Mouse (Mus musculus): ENCODE data around the gene Foxp2. TPM values are rescaled to one million over a fixed set of nuclear protein-coding genes. Genes with fewer than 3 reads are reported as not detected.

The Foxp2 gene
- total RNA-seq, 2 experiments from 2014 or later = not detected

DNA sequence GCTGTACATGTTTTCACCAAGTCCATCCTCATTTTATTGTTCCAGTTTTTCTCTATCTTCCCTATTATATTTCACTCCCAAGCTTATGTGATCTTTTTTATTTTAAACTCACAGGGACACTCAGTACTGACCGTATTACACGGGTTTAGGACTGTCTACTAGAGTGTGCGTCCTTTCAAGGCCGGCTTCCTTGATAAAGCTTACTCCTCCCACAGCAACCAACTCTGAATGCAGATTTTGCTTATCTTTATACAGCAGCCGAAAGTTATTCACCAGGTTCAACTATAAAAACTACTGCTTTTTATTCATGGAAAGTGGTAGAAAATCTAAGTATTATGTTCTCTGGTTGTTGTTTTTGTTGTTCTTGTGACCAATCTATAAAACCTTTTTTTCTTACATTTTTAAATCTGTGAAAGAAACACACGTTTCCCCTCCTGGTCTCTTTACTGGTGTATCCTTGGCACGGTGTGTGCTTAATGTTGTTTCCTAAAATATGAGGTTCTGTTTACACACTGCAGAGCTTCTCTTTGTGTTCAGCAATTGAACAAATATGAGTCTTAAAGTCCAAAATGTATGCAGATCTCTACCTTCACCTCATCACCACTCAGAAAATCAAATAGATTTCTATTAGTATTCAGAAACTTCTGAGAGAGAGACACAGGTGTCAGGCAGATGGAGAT, 128.4 kb downstream of the Foxp2 start:
- no peak for ATAC-seq (replicated peaks; ENCODE audit: low FRiP score, poor library complexity, severe bottlenecking)

- ATAC-seq (replicated peaks; ENCODE audit: low FRiP score, poor library complexity, severe bottlenecking) = no peak
Measured at GRCm38 (mm10) chr6:15063246-15063645, 162.1 kb downstream of the Foxp2 start.

DNA sequence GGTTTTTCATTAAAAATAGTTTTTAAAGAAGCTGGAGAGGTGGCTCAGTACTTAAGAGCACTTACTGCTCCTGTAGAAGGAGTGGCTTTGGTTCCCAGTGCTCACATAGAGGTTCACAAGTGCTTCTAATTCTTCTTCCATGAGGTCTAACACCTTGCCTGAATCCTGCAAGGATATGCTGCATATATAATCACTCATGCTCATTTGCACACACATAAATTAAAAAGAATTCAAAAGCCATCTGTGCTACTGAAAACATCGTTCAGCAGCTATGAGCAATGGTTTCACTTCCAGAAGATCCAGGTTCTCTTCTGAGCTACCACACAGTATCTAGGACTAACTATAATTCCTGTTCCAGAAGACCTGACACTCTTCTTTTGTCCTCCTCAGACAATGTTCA, 200.4 kb downstream of the Foxp2 start:
- ATAC-seq (replicated peaks; ENCODE audit: low FRiP score, poor library complexity, severe bottlenecking) = no peak

DNA sequence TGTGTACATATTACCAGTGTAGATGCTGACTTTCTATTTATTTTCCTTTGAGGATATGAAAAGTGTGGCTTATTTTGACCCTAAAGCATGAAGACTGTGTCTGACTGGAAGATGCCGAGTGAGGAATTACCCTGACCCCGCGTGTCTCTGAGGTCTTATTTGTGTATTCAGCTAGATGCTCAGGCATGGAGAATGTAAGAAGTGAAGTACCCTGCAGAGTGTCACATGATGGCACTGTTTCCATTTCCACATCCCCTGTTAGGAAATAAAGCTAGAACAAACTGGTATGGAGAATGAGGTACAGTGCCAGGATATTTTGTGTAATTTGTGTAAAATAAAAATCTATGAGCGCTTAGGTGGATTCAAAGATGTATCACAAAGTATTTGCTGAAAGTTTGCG, 219.8 kb downstream of the Foxp2 start:
- ATAC-seq (replicated peaks; ENCODE audit: low FRiP score, poor library complexity, severe bottlenecking) = no peak

GRCm38 (mm10) chr6:15121339-15121738, 220.2 kb downstream of the Foxp2 start:
- no peak for ATAC-seq (replicated peaks; ENCODE audit: low FRiP score, poor library complexity, severe bottlenecking)

- ATAC-seq (replicated peaks; ENCODE audit: low FRiP score, poor library complexity, severe bottlenecking) = no peak
Measured at GRCm38 (mm10) chr6:15130142-15130541, 229.0 kb downstream of the Foxp2 start.

DNA sequence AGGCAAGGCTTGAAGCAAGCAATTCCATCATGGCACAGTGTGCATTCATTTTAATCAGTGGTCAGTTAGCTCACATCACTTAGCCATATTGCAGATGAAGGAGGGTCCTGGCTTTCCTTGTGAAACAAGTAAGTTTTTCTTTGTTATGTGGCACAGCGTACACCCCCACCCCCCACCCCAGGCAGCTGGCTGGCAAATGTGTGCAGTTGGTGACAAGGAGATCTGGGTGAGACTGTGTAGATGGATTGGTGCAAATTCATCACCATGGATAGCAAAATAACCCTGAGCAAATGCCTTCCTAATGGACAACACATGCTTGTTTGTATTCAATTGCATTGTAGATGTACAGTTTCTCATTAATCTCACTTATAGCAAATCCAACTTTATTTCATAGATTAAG, 240.9 kb downstream of the Foxp2 start:
- ATAC-seq (replicated peaks; ENCODE audit: low FRiP score, poor library complexity, severe bottlenecking) = no peak

GRCm38 (mm10) chr6:15151619-15152018, 250.5 kb downstream of the Foxp2 start:
- no peak for ATAC-seq (replicated peaks; ENCODE audit: low FRiP score, poor library complexity, severe bottlenecking)

- no peak for ATAC-seq (replicated peaks; ENCODE audit: low FRiP score, poor library complexity, severe bottlenecking)
Measured at GRCm38 (mm10) chr6:15163508-15164053, 262.4 kb downstream of the Foxp2 start.

DNA sequence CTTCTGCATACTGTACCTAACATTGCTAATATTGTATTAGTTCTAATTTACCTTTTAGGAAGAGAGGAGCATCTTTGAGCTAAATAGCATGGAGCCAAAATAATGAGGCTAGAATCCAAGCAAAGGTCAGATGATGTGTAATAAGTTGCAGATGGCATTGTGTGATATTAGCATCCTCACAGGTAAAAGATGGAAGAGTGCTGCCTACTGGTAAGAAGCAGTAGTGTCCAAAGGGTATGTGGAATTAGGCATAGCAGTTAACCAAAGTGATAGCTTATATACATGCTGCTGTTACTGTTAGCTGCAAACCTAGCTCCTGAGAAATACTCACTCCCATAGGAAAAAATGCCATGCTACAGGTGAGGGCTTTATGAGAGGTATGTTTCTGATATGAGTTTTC, 275.6 kb downstream of the Foxp2 start:
- no peak for ATAC-seq (replicated peaks; ENCODE audit: low FRiP score, poor library complexity, severe bottlenecking)

GRCm38 (mm10) chr6:15192877-15193276, 291.7 kb downstream of the Foxp2 start:
- ATAC-seq (replicated peaks; ENCODE audit: low FRiP score, poor library complexity, severe bottlenecking) = no peak

- no peak for ATAC-seq (replicated peaks; ENCODE audit: low FRiP score, poor library complexity, severe bottlenecking)
Measured at GRCm38 (mm10) chr6:15242176-15242942, 341.2 kb downstream of the Foxp2 start.

DNA sequence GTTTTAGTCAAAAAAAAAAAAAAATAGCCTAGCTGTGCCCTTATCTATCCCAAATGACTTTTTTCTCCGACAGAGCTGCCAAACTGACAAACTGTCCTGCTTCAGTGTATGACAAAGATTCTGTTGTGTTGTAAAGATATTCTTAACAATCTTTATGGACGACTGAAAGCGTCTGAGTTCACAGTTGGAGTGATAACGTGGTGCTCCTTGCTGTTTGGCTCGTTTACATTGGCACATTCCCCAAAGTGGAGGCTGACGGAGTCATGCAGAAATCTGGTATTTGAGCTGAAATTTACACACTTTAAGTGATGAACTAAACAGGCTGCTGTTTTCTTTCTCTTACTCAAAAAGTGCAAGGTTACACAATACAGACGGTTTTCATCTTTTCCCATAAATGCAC, 356.2 kb downstream of the Foxp2 start:
- ATAC-seq (replicated peaks; ENCODE audit: low FRiP score, poor library complexity, severe bottlenecking) = no peak

DNA sequence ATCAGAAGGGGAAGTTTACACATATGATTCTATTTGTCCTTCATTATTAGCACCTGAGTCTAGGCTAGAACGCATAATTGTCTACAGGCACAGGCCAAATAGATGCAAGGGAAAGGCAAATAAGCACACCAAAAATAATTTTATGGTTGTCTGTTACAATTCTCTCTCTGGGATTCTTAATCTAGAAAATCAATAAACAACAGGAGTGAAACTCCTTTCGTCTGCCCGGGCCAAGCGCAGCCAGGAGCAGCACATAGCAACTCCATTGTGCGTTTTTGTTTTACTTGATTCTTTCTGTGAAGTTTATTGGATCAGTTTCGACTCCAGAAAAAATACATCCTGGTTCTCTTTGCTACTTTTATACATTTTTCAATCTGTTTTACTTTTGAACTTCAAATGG, 356.7 kb downstream of the Foxp2 start:
- no peak for ATAC-seq (replicated peaks; ENCODE audit: low FRiP score, poor library complexity, severe bottlenecking)

DNA sequence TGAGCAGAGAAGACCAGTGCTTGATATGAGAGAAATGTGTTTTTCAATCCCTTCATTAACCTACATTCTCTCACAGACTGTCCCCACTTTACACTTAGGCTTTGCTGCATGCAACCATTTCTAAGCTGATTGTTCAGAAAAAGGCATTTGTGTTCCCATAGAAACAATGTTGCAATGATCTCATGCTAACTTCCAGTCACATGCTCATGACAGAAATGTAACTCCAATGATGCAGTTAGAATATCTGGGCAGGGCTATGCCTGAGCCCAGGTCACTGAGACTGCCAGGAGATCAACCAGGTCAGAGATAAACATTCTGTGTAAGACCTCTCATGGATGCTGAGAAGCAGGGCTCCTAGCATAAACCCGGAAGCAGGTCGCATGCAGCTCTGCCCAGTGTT, 367.0 kb downstream of the Foxp2 start:
- ATAC-seq (replicated peaks; ENCODE audit: low FRiP score, poor library complexity, severe bottlenecking) = no peak

GRCm38 (mm10) chr6:15285213-15285612, 384.1 kb downstream of the Foxp2 start:
- no peak for ATAC-seq (replicated peaks; ENCODE audit: low FRiP score, poor library complexity, severe bottlenecking)

- ATAC-seq (replicated peaks; ENCODE audit: low FRiP score, poor library complexity, severe bottlenecking) = no peak
Measured at GRCm38 (mm10) chr6:15294081-15294480, 392.9 kb downstream of the Foxp2 start.

- ATAC-seq (replicated peaks; ENCODE audit: low FRiP score, poor library complexity, severe bottlenecking) = no peak
Measured at GRCm38 (mm10) chr6:15299279-15299678, 398.1 kb downstream of the Foxp2 start.

DNA sequence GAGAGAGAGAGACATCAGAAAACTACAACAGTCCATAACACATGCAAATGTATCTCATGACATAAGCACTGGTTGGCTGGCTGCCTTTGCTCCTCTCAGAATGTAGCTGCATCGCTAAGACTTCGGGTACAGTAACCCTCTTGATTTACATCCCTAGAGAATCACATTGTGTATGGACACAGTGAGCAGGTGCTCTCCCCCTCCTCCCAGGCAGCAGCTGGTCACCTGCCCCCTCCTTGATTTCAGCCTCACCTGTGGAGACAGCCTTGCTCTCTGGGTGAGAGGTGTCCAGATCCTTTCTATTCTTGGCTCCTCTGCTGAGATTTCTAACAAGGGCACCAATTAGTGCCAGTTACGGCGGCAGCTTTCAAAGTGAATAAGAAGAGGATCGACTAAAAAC, 409.5 kb downstream of the Foxp2 start:
- ATAC-seq (replicated peaks; ENCODE audit: low FRiP score, poor library complexity, severe bottlenecking) = no peak

- no peak for ATAC-seq (replicated peaks; ENCODE audit: low FRiP score, poor library complexity, severe bottlenecking)
Measured at GRCm38 (mm10) chr6:15316948-15317347, 415.8 kb downstream of the Foxp2 start.

DNA sequence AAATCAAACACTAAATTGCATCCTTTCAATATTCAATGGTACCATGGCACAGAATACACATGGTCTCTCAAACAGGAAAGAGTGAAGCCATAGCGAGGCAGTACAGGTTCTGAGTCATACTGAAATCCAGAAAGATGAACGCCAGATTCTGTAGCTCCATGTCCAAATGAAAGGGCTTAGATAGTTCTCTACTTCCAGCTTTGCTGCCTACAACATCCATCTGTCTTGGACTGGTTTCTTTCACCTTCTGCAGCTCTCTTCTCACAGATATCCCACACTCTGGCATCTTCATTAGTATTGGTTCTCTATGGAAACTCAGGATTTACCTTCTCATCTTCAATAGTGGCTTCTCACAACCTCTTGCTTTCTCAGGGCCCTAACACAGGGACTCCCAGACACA, 417.2 kb downstream of the Foxp2 start:
- no peak for ATAC-seq (replicated peaks; ENCODE audit: low FRiP score, poor library complexity, severe bottlenecking)

Data from erythroid progenitor cell, adult 5-6 weeks (primary cell).